Mouse (Mus musculus) gastrocnemius, adult 2 months (tissue): ENCODE measurements at regions not wholly inside any gene's neighbourhood (a gene's known extent, or its start where the extent isn't known, plus 50 kb on each side); places are given as distances from the start of the nearest gene placed in this dataset.

Source experiments
- DNase-seq: peaks from one replicate; pipeline ENCODE4 v3.0.0; 2022
- H3K27ac ChIP-seq: fragments of 200-600 bp; 2 replicates; pipeline ENCODE4 v1.8.1; 2022; ENCODE audit warnings: mild to moderate bottlenecking
- H3K4me3 ChIP-seq: fragments of 200-600 bp; 2 replicates; pipeline ENCODE4 v1.8.1; 2022; ENCODE audit warnings: mild to moderate bottlenecking, moderate library complexity
- CTCF ChIP-seq: fragments of 200-600 bp; IDR thresholded peaks from 2 replicates; pipeline ENCODE4 v1.8.1; 2022; ENCODE audit warnings: antibody characterized with exemption, mild to moderate bottlenecking, moderate library complexity
- intact Hi-C: fragments of 180-260 bp; cut with DNase I; formaldehyde crosslinking; loops from one replicate; pipeline ENCODE4 v1.15.1; 2025

DNA sequence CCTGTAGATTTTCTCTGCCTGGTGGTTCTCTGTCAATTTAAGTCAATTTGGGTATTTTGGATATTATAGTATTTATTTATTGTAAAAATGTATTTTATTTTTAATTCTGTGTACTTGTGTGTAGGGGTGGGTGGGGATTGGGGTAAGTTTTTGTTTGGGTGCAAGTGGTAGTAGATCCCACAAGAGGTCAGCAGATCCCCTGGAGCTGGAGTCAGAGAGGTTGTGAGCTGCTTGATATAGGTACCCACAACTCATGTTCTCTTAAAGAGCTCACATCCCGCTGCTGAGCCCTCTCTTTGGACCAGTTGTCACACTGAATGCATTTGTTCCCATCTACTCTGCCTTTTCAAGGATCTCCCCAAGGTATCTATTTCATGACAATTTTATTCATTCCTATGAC is 239.6 kb upstream of the 1700056E22Rik start:
- TF ChIP-seq CTCF: peak; percentile 54
- no peak for DNase-seq
- intact Hi-C loops: no loop called here
- Histone ChIP-seq H3K4me3 (no peak overlapping the region), H3K27ac (no peak overlapping the region)

DNA sequence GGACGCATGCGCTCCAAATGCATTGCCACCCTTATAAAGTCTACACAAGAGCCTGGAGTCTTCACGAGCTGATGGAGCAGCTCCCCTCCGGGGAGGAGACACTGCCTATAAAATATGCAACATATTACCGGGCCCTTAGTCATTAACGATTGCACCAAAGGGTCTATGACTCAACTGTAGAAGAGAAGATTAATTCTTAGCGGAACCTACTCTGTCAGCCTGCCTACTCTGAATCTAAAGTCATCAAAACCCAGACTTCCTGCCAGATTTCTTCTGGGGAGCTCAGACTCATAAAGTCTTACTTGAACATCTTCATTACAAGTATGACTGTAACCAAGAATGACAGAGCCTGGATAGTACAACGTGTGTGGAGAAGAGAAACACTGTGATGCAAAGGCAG is 237.2 kb upstream of the 1700056E22Rik start:
- intact Hi-C loops: no loop called here
- no peak for TF ChIP-seq CTCF
- DNase-seq: no peak
- Histone ChIP-seq H3K27ac (no peak overlapping the region), H3K4me3 (no peak overlapping the region)

DNA sequence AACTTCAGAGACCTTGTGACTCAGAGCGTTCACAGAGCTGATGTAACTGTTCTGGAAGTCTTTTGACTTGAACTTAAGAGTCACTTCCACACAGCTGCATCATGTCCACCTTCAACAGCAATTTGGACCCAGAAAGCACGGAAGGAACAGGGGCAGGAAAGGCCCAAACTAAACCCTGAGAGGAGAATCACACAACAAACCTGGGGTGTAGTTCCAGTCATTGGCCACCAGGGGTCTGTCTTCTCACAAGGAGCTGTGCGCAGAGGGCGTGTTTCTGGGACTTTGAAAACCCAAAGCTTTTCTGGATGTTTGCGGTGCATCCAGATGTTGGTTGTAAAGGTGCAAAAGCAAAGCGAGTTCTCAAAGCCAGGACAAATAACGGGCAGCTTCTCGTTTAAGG is 231.9 kb upstream of the 1700056E22Rik start:
- peak overlapping the region; percentile 55 for H3K4me3 ChIP-seq
- intact Hi-C loops: loop anchor here (1.0 to 5.0 kb wide), 3 partner anchors 129 to 506 kb away; no protein-coding TSS in a partner anchor
- peak; percentile 76 for DNase-seq
- peak; percentile 99 for TF ChIP-seq CTCF
- peak overlapping the region; percentile 56 for H3K27ac ChIP-seq

DNA sequence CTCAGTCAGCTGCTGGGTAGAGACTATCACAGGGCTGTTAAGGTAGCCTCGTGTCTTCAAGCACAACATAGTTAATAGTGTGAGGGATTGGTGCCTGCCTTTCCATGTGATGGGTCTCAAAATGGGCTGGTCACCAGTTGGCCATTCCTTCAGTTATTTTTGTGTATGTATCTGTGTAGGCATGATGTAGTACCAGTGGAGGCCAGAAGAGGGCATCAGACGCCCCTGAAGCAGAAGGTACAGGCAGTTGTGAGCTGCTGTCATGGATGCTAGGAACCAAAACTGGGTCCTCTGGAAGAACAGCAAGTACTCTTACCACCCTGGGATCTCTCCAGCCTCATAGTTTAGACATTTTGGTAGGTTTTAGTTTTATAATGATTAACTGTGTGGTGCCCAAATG is 228.9 kb upstream of the 1700056E22Rik start:
- Histone ChIP-seq H3K27ac (no peak overlapping the region), H3K4me3 (no peak overlapping the region)
- DNase-seq: no peak
- peak; percentile 54 for TF ChIP-seq CTCF
- intact Hi-C loops: loop anchor here (5.0 kb wide), 1 partner anchor 184 kb away; no protein-coding TSS in a partner anchor

DNA sequence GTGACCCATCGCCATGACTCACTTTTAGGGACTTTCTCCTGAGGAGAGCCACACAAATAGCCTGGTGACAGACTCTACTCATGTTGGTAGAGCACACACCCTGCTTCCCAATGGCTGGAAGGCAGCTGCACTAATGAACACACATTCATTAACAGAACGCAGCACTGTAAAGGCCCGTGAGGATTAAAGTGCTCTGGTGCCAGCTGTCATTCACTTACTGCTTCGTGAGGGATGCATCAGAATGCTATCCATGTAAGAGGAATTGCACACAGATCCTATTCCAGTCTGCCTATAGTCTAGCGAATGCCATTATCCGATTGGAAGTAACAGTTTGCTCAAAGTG is 227.3 kb upstream of the 1700056E22Rik start:
- intact Hi-C loops: loop anchor here (5.0 kb wide), 1 partner anchor 186 kb away; no protein-coding TSS in a partner anchor
- no peak for TF ChIP-seq CTCF
- no peak for DNase-seq

DNA sequence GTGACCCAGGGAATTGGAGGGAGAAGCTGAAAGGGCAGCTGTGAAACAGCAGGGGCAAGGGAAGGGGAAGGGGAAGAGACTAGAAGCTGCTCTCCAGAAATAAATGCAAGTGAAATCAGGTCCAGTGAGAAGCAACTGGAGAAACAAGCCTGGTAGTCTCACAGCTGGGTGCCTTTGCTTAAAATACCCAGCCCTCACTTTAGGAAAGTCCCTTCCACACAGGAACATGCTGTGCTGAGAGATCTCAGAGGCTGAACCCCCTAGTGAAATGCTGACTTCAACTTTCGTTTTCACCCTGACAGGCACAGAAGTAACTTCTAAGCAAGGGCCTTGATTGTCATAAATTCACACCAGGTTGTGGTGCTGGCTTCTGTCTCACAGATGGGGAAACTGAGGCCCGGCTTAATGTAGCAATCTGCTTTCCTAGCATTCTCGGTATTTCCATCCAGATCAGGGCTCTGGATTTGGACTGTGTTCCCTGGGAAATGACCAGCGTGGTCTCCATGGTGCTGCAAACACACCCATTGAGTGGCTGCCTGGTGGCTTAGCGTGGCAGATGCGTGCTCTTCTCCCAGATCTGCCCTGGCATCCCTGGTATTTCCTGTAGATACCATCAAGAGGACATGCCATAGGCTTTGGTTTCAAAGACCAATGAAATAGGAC is 226.8 kb upstream of the 1700056E22Rik start:
- Histone ChIP-seq H3K27ac (peak overlapping the region; percentile 53), H3K4me3 (no peak overlapping the region)
- intact Hi-C loops: loop anchor here (5.0 kb wide), 1 partner anchor 186 kb away; no protein-coding TSS in a partner anchor
- no peak for DNase-seq
- no peak for TF ChIP-seq CTCF

More for the DNA sequence above, 227.3 kb upstream of the 1700056E22Rik start:
- peak overlapping the region; percentile 53; the same call in 1 of the 2 replicates for H3K27ac ChIP-seq
- no peak overlapping the region for H3K4me3 ChIP-seq

DNA sequence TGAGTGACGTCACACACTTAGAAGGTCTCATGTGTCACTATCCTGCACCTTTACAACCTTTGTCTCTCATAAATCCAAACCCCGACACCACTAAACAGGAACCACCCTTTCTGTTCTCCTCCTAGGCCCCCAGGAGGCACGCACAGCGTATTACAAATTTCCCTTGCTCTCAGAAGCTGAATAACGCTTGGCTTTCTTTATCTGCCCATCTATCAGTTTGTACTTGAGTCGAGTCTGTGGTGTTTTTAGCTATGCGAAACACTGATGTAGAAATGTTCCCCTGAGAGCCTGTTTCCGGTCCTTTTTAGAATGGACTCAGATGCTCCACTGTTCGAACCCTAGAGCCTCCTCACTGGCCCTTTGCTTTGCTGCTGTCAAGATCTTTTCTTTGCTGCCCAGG is 225.8 kb upstream of the 1700056E22Rik start:
- DNase-seq: no peak
- intact Hi-C loops: loop anchor here (5.0 kb wide), 1 partner anchor 187 kb away; no protein-coding TSS in a partner anchor
- TF ChIP-seq CTCF: no peak
- H3K27ac ChIP-seq: no peak overlapping the region
- no peak overlapping the region for H3K4me3 ChIP-seq

DNA sequence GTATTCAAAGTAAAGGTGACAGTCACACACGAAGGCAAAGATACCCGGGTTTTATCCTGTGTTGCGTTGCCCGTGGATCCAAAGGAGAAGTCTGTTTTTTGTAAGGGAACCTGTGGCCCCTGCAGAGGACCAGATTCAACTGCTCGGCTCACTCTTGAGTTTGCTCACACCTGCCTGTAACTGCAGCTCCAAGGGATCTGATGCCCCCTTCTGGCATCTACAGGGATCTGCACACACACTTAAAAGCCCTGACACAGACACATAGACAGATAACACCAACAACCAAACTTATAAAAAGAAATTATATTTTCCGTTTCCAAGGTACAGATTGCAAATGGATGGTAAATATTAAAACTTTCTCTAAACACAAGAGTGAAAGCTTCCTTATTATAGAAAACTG is 223.3 kb upstream of the 1700056E22Rik start:
- TF ChIP-seq CTCF: 0 out of 2 replicates have a peak, but pooled peaks have one; percentile 4
- DNase-seq: no peak
- intact Hi-C loops: no loop called here
- Histone ChIP-seq H3K27ac (no peak overlapping the region), H3K4me3 (no peak overlapping the region)

DNA sequence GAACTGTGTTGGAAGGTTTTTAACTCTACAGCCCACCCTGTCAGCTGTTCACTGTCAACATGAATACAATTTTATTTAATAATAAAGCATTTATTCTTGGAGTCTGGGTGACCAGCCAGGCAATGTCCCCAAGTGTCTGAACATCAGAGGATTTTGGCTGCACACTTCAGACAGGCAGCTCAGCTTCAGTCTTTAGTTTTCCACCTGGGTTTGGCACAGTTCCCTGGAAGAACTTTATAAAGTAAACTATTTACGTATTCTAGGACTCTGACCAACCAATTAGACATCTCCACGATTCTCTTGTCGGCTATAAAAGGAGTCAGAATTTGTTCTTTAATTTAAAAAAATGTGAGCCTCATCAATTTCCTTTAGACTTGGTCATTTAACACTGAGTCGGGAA is 220.8 kb upstream of the 1700056E22Rik start:
- intact Hi-C loops: no loop called here
- TF ChIP-seq CTCF: no peak

DNA sequence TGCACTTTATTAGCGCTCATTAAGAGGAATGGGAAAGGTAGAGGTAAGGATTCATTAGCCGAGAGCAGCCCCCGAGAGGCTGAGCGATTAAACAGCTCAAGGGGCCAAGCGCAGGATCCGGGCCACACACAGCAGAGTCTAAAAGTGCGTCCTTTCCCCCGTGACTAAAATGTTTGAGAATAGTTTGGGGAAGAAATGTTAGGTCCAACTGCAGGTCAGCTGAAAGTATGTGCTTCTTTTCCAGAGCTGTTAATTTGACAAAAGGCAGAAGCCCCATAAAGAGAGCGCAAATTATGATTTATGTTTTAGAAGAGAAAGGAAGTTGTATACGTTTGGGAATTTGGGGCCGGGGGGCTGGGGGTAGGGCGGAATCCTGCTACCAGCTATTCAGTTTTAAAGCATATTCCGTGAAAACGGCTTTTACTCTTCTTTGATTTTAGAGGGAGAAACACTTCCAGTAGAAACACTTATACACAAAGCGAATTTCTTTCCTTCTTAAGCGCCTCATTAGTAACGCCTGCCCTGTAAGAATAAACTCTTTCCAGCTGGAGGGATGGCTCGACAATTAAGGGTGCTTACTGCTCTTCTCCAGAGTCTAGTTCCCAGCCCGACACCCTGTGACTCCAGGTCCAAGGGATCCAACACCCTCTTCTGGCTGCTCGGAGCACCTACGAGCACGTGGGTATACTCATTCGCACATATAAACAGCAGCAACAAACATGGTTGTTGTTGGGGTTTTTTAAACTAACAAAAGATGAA is 210.8 kb upstream of the 1700056E22Rik start:
- Histone ChIP-seq H3K4me3 (peak overlapping the region; percentile 67), H3K27ac (peak overlapping the region; percentile 87)
- intact Hi-C loops: no loop called here
- DNase-seq: no peak
- TF ChIP-seq CTCF: peak; percentile 7; the same call in 1 of the 2 replicates

More for the DNA sequence above, 220.8 kb upstream of the 1700056E22Rik start:
- DNase-seq: no peak
- H3K27ac ChIP-seq: no peak overlapping the region
- H3K4me3 ChIP-seq: no peak overlapping the region

DNA sequence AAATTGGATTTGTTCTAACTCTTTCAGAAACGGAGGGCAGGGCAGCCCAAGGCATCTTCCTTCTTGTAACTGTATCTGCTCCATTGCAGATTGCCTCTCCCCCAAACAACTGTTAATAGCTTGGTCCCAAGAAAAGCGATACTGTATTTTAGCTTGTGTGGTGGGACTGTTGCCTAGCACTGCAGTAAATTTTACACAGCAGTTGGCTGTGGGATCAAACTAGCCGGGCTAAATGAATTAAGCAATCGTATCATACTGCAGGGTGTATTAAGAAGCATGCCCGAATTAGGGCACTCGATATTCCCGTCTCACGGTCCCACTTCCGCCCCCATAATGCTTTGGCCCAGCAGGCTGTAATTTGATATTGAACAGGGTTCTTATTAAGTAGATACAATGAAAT is 210.2 kb upstream of the 1700056E22Rik start:
- H3K27ac ChIP-seq: peak overlapping the region; percentile 87
- peak overlapping the region; percentile 67 for H3K4me3 ChIP-seq
- intact Hi-C loops: no loop called here
- TF ChIP-seq CTCF: no peak
- peak; percentile 71 for DNase-seq

DNA sequence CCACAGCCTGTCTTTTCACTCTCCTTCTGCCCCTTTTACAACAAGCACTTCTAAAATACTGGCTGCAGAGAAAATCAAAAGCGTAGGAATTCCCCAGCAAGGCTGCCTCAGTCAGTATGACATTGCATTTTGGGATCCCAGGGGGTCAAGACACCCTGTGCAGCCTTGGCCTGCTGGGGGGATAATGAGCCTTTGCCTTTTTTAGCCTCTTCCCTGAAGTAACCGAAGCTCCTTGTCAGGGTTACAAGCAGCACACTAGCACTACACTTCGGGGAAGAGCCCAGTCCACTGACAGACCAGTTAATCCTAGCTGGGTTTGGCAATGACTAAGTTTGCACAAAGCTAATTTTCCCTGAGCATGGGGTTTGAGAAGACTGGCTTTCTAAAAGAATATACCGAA is 207.7 kb upstream of the 1700056E22Rik start:
- no peak for TF ChIP-seq CTCF
- peak; percentile 46 for DNase-seq
- peak overlapping the region; percentile 81 for H3K27ac ChIP-seq
- H3K4me3 ChIP-seq: peak overlapping the region; percentile 60
- intact Hi-C loops: no loop called here

DNA sequence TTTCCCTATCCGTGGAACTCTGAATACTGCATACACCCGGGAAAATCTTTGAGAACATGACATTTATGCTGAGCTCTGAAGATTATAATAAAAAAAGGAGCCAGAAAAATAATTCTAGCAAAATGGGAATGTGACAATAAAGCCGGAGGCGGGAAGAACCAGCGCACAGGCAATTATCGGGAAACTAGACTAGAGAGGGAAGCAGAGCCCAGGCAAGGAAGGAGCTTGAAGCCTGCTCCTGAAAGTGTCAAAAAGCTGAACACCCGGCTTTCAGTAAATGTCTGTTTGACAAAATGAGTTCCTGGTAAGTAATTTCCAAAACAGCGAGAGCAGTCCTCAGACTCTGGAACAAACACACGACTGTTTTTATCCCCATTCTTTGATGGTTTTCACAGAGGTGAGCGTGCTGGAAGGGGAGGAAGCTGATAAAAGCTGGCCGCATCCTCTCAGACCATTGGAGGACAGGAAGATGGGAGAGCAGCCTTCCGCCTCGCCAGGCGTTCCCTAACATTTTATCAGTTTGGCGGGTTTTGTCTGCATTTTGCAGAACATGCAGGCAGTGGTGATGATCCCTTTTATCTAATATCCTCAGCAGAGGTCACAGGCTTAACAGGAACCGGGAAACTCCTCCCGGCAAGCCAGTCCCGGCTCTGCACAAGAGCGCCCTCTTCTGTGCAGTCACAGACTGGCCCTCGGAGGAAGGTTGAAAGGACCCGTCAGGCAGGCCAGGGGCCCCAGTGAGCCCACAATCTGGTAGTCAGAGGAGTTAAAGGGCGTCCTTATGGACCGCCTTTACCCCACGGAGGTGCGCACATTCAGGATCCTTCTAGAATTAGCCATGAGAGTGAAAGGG is 201.3 kb upstream of the 1700056E22Rik start:
- peak; percentile 87 for DNase-seq
- Histone ChIP-seq H3K4me3 (peak overlapping the region; percentile 55), H3K27ac (peak overlapping the region; percentile 56)
- intact Hi-C loops: loop anchor here (5.0 to 10.0 kb wide), 5 partner anchors 63 to 578 kb away; partner anchors contain the start of gene 1700056E22Rik
- TF ChIP-seq CTCF: peak; percentile 91; the same call in 1 of the 2 replicates
